Mouse (Mus musculus) erythroblast, embryonic 14.5 days (primary cell): ENCODE data around the gene Apom.

ENCODE experiments used
- GATA1 ChIP-seq: IDR thresholded peaks from 2 replicates; pipeline ENCODE4 v1.6.1; 2012; ENCODE audit warnings: low read length, inconsistent platforms, mixed read lengths
- TAL1 ChIP-seq: IDR thresholded peaks from 3 replicates; pipeline ENCODE4 v1.6.1; 2012; ENCODE audit warnings: low read length, inconsistent platforms, mixed read lengths

DNA sequence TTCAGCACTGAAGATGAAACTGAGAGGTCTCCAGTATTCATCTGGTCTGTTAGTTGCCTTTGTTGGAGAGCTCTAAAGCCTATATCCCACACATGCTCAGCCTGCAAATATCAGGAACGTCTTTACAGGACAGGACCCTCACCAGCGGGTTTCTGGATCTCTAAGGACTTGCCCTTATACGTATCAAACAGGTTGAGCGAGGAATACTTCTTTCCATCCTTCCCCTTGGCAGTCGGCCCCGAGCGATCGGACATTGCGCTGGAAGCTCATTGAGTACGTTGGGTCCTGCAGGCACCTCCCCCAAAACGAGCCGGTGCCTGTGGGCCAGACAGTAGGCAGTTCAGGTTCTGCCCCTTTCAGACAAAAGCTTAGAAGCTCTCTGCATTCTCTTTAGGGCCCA is 30.9 kb upstream of the Apom start:
- TF ChIP-seq TAL1 (no peak), GATA1 (no peak)
